Mouse (Mus musculus): ENCODE measurements around the gene Jmjd6. TPM values are rescaled to one million over a fixed set of nuclear protein-coding genes. Genes with fewer than 3 reads are reported as not detected.

The Jmjd6 gene
- total RNA-seq (2018; cell fraction: chromatin; rRNA removed): 10 to 100 TPM in 25 of 26 experiments, 1 to 10 TPM in 1; 8.9 to 67.5 (median 36.3) TPM
- total RNA-seq (2018; cell fraction: cytosol; rRNA removed): 10 to 100 TPM; 11.3 to 25.6 (median 19.8) TPM
- 10 to 100 TPM; 13.7 to 59.6 (median 24.8) TPM for total RNA-seq (2018; cell fraction: nucleus; rRNA removed)
- 19.8 to 25.1 TPM (median 21.8 TPM) in 3 replicates for polyA plus RNA-seq (2018)

GRCm38 (mm10) chr11:116843261-116844233 is at the start of gene Jmjd6, which contains the start of gene Mettl23:
Gene Jmjd6 (minus strand): TSS chr11:116843449.
Gene Mettl23 (plus strand): TSS chr11:116843278.
- H3K36me3 ChIP-seq (ENCODE audit: inconsistent target): peaks cover 35% of the 10 kb centered on the region
- WGBS (ENCODE audit: missing documents): under 1% methylated on average over 69 of the region's 72 CpGs

GRCm38 (mm10) chr11:116887136-116887535 is 43.9 kb upstream of the Jmjd6 start:
- no peaks in the 10 kb centered on the region for H3K79me2 ChIP-seq (ENCODE audit: inconsistent target)
- H3K27ac ChIP-seq: no peak overlapping the region
- 79% methylated on average over 3 of the region's 5 CpGs for WGBS (ENCODE audit: missing documents)
- no peaks in the 10 kb centered on the region for H3K36me3 ChIP-seq (ENCODE audit: inconsistent target)
- no peak overlapping the region for H3K4me3 ChIP-seq (ENCODE audit: inconsistent target)

More at GRCm38 (mm10) chr11:116843261-116844233, at the start of gene Jmjd6, which contains the start of gene Mettl23:
- Histone ChIP-seq H3K27ac (peak within 1 kb of the TSS; percentile 80), H3K79me2 (ENCODE audit: inconsistent target) (peaks cover 87% of the 10 kb centered on the region), H3K4me3 (ENCODE audit: inconsistent target) (peak within 1 kb of the TSS; percentile 82)

- WGBS (ENCODE audit: missing documents): 8% methylated on average over 27 of the region's 28 CpGs
- H3K27ac ChIP-seq: no peak overlapping the region
- no peak overlapping the region for H3K4me3 ChIP-seq (ENCODE audit: inconsistent target)
- H3K79me2 ChIP-seq (ENCODE audit: inconsistent target): no peaks in the 10 kb centered on the region
- no peaks in the 10 kb centered on the region for H3K36me3 ChIP-seq (ENCODE audit: inconsistent target)
Observed at GRCm38 (mm10) chr11:116885275-116886151, 42.3 kb upstream of the Jmjd6 start.

GRCm38 (mm10) chr11:116884061-116884460 is 40.8 kb upstream of the Jmjd6 start:
- no peak overlapping the region for H3K27ac ChIP-seq
- no peaks in the 10 kb centered on the region for H3K36me3 ChIP-seq (ENCODE audit: inconsistent target)
- WGBS (ENCODE audit: missing documents): 89% methylated on average over 6 of the region's 6 CpGs
- no peaks in the 10 kb centered on the region for H3K79me2 ChIP-seq (ENCODE audit: inconsistent target)
- no peak overlapping the region for H3K4me3 ChIP-seq (ENCODE audit: inconsistent target)

- H3K79me2 ChIP-seq (ENCODE audit: inconsistent target): no peaks in the 10 kb centered on the region
- 94% methylated on average over 10 of the region's 10 CpGs for WGBS (ENCODE audit: missing documents)
- H3K27ac ChIP-seq: no peak overlapping the region
- H3K4me3 ChIP-seq (ENCODE audit: inconsistent target): no peak overlapping the region
- no peaks in the 10 kb centered on the region for H3K36me3 ChIP-seq (ENCODE audit: inconsistent target)
Observed at GRCm38 (mm10) chr11:116882446-116882845, 39.2 kb upstream of the Jmjd6 start.

- Histone ChIP-seq H3K27ac (no peak overlapping the region), H3K79me2 (ENCODE audit: inconsistent target) (no peaks in the 10 kb centered on the region), H3K4me3 (ENCODE audit: inconsistent target) (no peak overlapping the region), H3K36me3 (ENCODE audit: inconsistent target) (no peaks in the 10 kb centered on the region)
- WGBS (ENCODE audit: missing documents): 91% methylated on average over 5 of the region's 5 CpGs
Observed at GRCm38 (mm10) chr11:116881440-116881839, 38.2 kb upstream of the Jmjd6 start.

- WGBS (ENCODE audit: missing documents): 95% methylated on average over 7 of the region's 7 CpGs
- Histone ChIP-seq H3K36me3 (ENCODE audit: inconsistent target) (no peaks in the 10 kb centered on the region), H3K27ac (no peak overlapping the region), H3K79me2 (ENCODE audit: inconsistent target) (no peaks in the 10 kb centered on the region), H3K4me3 (ENCODE audit: inconsistent target) (no peak overlapping the region)
Observed at GRCm38 (mm10) chr11:116880839-116881238, 37.6 kb upstream of the Jmjd6 start.

- Histone ChIP-seq H3K36me3 (ENCODE audit: inconsistent target) (peaks cover 17% of the 10 kb centered on the region), H3K79me2 (ENCODE audit: inconsistent target) (no peaks in the 10 kb centered on the region), H3K4me3 (ENCODE audit: inconsistent target) (no peak overlapping the region), H3K27ac (no peak overlapping the region)
- 76% methylated on average over 8 of the region's 8 CpGs for WGBS (ENCODE audit: missing documents)
Observed at GRCm38 (mm10) chr11:116878454-116878853, 35.2 kb upstream of the Jmjd6 start.

GRCm38 (mm10) chr11:116873987-116874386 is 30.7 kb upstream of the Jmjd6 start:
- 89% methylated on average over 12 of the region's 20 CpGs for WGBS (ENCODE audit: missing documents)
- Histone ChIP-seq H3K79me2 (ENCODE audit: inconsistent target) (peaks cover 37% of the 10 kb centered on the region), H3K4me3 (ENCODE audit: inconsistent target) (no peak overlapping the region), H3K36me3 (ENCODE audit: inconsistent target) (peaks cover 47% of the 10 kb centered on the region), H3K27ac (no peak overlapping the region)

- Histone ChIP-seq H3K79me2 (ENCODE audit: inconsistent target) (peaks cover 46% of the 10 kb centered on the region), H3K36me3 (ENCODE audit: inconsistent target) (peaks cover 49% of the 10 kb centered on the region), H3K27ac (no peak overlapping the region), H3K4me3 (ENCODE audit: inconsistent target) (no peak overlapping the region)
- WGBS (ENCODE audit: missing documents): 90% methylated on average over 9 of the region's 9 CpGs
Observed at GRCm38 (mm10) chr11:116871538-116871937, 28.3 kb upstream of the Jmjd6 start.

- Histone ChIP-seq H3K4me3 (ENCODE audit: inconsistent target) (peak overlapping the region; percentile 31; the same call in 1 of the 2 replicates), H3K36me3 (ENCODE audit: inconsistent target) (peaks cover 61% of the 10 kb centered on the region), H3K27ac (peak overlapping the region; percentile 97), H3K79me2 (ENCODE audit: inconsistent target) (peaks cover 55% of the 10 kb centered on the region)
- 69% methylated on average over 4 of the region's 4 CpGs for WGBS (ENCODE audit: missing documents)
Observed at GRCm38 (mm10) chr11:116869641-116870040, 26.4 kb upstream of the Jmjd6 start.

- 91% methylated on average over 8 of the region's 8 CpGs for WGBS (ENCODE audit: missing documents)
- peak overlapping the region; percentile 97 for H3K27ac ChIP-seq
- H3K36me3 ChIP-seq (ENCODE audit: inconsistent target): peaks cover 61% of the 10 kb centered on the region
- peak overlapping the region; percentile 31 for H3K4me3 ChIP-seq (ENCODE audit: inconsistent target)
- H3K79me2 ChIP-seq (ENCODE audit: inconsistent target): peaks cover 56% of the 10 kb centered on the region
Observed at GRCm38 (mm10) chr11:116869223-116869622, 26.0 kb upstream of the Jmjd6 start.

GRCm38 (mm10) chr11:116868129-116868528 is 24.9 kb upstream of the Jmjd6 start:
- Histone ChIP-seq H3K4me3 (ENCODE audit: inconsistent target) (peak overlapping the region; percentile 31), H3K27ac (peak overlapping the region; percentile 97), H3K36me3 (ENCODE audit: inconsistent target) (peaks cover 61% of the 10 kb centered on the region), H3K79me2 (ENCODE audit: inconsistent target) (peaks cover 66% of the 10 kb centered on the region)
- WGBS (ENCODE audit: missing documents): 46% methylated on average over 3 of the region's 3 CpGs

GRCm38 (mm10) chr11:116865945-116866585 is 22.8 kb upstream of the Jmjd6 start:
- WGBS (ENCODE audit: missing documents): 89% methylated on average over 12 of the region's 12 CpGs
- Histone ChIP-seq H3K4me3 (ENCODE audit: inconsistent target) (no peak overlapping the region), H3K27ac (peak overlapping the region; percentile 4; the same call in 1 of the 2 replicates), H3K36me3 (ENCODE audit: inconsistent target) (peaks cover 59% of the 10 kb centered on the region), H3K79me2 (ENCODE audit: inconsistent target) (peaks cover 68% of the 10 kb centered on the region)

Data from macrophage (primary cell).